Mouse (Mus musculus) bone marrow, adult 2 months (tissue): ENCODE results near the gene Dnajc16.

Experiments used
- CTCF ChIP-seq: fragments of 200-500 bp; IDR thresholded peaks from 2 replicates; pipeline ENCODE4 v1.5.1; 2011; ENCODE audit warnings: low read length, control low read depth; ENCODE audit not compliant: control insufficient read depth, insufficient read depth
- POLR2A ChIP-seq: fragments of 200-500 bp; IDR thresholded peaks from 2 replicates; pipeline ENCODE4 v1.6.1; 2011; ENCODE audit warnings: low read depth, mild to moderate bottlenecking, control low read depth, low read length, borderline replicate concordance; ENCODE audit not compliant: control insufficient read depth

- TF ChIP-seq CTCF (no peak), POLR2A (no peak)
These were observed 65.5 kb downstream of the Dnajc16 start for GRCm38 (mm10) chr4:141725277-141725676.
